Mouse (Mus musculus) megakaryocyte, adult 5-6 weeks (primary cell): ENCODE results near the gene Cdhr4. TPM values are rescaled to one million over a fixed set of nuclear protein-coding genes. Genes with fewer than 3 reads are reported as not detected.
"Not testable (repeated sequence)": the region's sequence is repeated elsewhere in the genome, so short reads cannot be mapped to it uniquely, and the experiment has no call there.

Experiments
- ATAC-seq: 2 replicates; pipeline ENCODE4 v1.8.0; 2016; ENCODE audit warnings: mild to moderate bottlenecking, inconsistent platforms; ENCODE audit not compliant: poor library complexity, severe bottlenecking
- total RNA-seq, 2 experiments: library from RNA; stranded (forward) in 1 of 2; stranded (reverse) in 1 of 2; fragments of 153-499, 151-499 nt in 1 of 2; fragments of 221-1000, 200-1000 nt in 1 of 2; gene quantifications; 2 replicates each; pipeline versions ENCODE4 v1.2.3 to v1.2.4; 2015 to 2017

Gene Cdhr4
- total RNA-seq, 2 experiments from 2014 or later: 0.33 to 0.51 TPM

- peak; percentile 4 for ATAC-seq
Measured at GRCm38 (mm10) chr9:108002778-108003530, 10.7 kb downstream of the Cdhr4 start.

DNA sequence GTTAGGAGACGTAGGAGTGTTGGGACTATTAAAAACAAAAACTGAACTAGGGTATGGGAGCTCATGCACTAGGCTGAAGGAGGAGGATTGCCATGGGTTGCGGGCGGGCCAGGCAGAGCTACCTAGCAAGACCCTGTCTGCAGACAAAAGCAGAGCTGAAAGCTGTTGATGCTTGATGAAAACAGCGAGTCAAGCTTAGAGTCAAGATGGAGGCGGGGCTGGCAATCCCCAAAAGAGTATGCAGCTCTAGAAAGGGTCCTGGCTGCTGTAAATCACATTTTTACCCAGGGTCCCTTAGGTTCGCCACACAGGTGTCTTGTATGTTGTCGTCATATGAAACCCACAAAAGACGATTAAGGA is 11.2 kb downstream of the Cdhr4 start:
- ATAC-seq: no peak

DNA sequence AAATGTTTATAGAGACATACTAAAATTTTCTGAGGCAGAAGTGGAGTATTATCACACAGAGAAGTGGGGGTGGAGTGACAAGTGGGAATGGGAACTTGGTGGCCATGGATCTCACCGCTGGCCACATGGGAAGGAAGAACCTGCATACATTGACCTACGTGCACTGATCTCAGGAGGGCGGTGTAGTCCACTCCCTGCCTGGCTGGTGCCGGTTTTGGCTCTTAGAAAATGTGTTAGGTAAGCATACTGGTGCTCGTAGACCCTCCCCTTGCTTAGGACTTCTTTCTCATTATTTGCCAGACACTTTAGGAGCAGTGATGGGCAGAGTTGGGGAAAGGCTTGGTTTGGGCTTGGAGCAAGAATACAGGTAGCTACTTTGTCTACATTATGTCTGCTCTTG is 15.7 kb downstream of the Cdhr4 start:
- ATAC-seq: no peak

DNA sequence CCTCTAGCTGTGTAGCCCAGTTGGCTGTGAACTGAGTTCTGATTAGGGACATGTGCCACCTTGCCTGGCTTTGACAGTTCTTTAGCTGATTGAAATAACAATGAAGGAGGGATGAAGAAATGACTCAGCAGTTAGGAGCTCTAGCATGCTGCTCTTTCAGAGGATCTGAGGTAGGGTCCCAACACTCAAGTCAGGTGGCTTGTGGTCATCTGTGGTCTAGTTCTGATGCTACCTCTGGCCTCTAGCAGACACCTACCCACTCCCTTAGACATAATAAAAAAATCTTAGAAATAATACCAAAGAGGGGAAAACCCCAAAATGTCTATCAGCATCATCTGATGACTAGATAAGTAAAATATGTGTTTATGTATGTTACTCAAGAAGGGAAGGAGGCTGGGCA is 18.1 kb downstream of the Cdhr4 start:
- ATAC-seq: no peak

DNA sequence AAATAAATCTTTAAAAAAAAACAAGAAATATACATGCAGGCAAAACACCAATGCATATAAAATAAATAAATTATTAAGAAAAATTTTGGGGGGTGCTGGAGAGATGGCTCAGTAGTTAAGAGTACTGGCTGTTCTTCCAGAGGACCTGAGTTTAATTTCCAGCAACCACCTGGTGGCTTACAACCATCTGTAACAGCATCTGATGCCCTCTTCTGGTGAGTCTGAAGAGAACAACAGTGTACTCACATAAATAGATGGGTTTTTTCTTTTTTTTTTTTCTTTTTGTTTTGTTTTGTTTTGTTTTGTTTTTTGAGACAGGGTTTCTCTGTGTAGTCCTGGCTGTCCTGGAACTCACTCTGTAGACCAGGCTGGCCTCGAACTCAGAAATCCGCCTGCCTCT is 21.3 kb downstream of the Cdhr4 start:
- ATAC-seq: not testable (repeated sequence)

DNA sequence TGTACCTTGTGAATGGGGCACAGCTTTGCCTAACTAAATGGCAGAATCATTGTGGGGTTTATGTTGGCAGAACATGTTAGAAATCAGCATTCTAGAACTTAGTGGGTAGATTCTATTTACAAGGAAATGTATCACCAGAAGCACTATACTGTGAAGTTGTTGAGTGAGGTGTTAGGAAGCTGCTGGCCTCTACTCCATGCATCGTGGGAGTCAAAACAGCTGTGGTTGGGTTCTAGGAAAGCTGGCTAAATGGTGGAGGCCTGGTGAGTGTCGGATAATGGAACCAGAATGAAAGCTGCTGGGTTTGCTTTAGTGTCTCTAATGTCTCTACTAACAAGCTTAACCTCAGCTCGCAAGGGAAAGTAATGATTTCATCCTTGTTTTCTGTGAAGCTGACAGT is 24.8 kb downstream of the Cdhr4 start:
- no peak for ATAC-seq

GRCm38 (mm10) chr9:108020741-108021140 is 28.4 kb downstream of the Cdhr4 start:
- no peak for ATAC-seq

DNA sequence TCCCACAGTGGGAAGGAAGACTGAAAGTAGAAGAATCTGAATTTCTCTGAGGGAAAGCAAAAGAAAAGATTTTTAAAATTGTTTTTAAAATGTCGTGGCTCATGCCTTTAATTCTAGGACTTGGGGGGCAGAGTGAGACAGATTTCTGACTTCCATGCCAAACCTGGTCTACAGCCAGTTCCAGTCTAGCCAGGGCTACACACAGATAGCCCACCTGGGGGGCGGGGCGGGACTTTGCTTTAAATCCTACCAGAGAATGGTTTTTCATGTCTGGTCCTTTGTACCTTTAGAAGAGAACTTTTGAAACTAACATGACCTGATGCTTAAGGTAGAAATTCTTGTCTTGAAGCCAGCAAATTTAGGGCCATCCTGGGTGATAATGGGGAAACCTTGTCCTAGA is 30.9 kb downstream of the Cdhr4 start:
- ATAC-seq: no peak

DNA sequence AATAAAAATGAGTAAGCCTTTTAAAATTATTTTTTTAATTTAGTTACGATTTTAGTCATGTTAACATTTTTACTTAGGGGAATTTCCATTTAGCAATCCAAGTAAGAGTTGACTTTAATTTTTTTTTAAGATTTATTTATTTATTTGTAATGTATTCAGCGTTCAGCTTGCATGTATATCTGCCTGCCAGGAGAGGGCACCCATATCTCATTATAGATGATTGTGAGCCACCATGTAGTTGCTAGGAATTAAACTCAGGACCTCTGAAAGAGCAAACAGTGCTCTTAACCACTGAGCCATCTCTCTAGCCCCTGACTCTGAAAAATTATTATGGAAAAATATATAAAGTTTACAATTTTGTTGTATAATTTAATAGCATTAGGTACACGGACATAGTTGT is 34.3 kb downstream of the Cdhr4 start:
- no peak for ATAC-seq

GRCm38 (mm10) chr9:108027867-108028266 is 35.6 kb downstream of the Cdhr4 start:
- no peak for ATAC-seq

DNA sequence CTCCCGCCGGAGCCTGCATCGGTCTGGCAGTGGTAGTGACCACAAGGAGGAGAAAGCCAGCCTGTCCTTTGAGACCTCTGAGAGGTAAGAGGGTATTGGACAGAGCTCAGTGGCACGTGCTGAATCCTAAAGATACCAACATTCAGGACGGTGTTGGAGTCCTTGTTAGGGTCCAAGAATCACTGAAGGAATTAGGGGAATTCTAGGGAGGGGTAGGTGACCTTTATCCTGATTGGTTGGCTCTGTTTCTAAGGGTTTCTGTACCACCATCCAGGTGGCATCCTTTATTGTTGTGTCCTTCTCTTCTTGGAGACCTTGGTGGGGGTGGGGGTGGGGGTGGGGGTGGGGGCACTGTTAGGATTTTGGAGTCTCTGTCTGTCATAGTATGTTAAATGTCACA is 39.8 kb downstream of the Cdhr4 start:
- ATAC-seq: no peak

DNA sequence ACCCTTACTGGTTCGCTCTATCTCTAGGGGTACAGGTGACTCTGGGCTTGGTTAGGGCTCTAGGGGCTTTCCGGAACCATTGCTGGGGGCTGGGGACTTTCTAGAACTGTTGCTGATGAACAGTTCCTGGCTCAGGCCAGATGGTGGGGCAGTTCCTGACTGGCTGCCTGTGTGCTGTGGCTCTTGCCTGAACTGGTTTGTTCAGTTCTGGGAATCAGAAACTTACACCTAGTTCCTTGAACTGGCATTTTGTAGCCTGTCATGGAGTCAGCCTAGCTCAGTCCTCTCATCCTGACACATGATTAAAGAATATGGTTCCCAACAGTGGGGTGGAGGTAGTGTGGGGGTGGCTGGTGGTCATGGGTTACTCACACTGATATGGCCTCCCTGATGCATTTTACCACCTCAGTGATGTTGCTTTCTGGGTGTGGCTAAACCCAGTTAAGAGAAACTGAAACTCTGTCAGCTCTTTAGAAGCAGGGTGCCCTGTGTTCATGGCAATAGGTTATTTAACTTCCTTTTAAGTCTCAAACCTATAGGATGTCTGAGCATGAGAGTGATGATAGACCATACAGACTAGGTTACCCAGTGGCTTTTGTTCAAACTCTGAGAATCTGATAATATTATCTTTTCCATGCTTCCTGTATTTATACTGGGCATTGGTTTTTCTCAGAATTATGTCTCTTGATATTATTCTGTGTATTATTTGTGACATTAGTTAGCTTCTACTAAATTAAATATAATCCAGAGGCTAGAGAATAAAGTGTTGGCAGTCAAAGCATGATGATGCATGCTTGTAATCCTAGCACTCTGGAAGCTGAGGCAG is 43.2 kb downstream of the Cdhr4 start:
- ATAC-seq: no peak

DNA sequence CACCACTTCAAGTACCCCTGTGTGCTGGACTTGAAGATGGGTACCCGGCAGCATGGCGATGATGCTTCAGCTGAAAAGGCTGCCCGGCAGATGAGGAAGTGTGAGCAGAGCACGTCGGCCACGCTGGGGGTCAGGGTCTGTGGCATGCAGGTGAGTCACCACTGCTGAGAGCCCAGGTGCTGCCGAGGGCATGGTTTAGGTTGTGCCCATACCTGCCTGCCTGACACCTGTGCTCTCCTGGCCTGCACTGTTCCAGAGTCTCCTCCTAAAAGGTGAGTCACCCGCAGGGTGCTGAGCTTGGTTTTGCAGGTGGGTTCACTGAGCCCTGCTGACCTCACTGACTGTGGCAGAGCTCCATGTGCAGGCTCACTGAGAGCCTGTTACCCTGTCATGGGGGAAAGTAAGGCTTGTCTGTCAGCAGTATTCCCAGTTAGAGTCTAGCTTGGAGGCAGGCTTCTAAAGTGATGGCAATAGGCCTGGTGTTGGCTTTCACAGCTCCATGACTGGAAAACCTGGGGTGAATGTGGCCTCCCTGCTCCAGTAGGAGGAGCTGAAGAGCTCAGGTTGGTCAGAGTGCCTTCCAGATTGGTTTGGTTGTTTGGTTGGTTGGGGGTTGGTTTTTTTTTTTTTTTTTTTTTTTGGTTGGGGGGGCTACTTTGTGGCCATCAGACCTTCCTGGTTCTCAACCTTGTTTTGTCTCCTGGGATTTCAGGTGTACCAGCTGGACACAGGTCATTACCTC is 52.6 kb downstream of the Cdhr4 start:
- ATAC-seq: no peak

DNA sequence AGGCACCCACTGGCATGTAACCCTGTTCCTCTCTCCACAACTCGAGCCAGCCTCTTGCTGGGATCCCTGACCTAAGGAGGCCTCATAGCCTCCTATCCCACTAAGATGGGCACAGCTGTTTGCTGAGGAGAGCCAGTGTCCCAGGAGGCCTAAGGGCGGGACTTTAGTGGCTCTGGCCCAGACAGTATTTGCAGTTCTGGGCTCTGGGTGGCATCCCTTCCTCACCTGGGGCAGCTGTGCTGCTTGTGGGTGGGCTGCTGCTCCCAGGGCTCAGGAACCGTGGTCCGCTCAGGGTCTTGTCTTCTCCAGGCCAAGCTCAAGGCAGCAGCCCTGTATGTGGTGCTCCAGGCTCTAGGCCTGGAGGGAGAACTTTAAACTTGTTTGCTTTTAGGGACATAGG is 54.3 kb downstream of the Cdhr4 start:
- ATAC-seq: no peak

DNA sequence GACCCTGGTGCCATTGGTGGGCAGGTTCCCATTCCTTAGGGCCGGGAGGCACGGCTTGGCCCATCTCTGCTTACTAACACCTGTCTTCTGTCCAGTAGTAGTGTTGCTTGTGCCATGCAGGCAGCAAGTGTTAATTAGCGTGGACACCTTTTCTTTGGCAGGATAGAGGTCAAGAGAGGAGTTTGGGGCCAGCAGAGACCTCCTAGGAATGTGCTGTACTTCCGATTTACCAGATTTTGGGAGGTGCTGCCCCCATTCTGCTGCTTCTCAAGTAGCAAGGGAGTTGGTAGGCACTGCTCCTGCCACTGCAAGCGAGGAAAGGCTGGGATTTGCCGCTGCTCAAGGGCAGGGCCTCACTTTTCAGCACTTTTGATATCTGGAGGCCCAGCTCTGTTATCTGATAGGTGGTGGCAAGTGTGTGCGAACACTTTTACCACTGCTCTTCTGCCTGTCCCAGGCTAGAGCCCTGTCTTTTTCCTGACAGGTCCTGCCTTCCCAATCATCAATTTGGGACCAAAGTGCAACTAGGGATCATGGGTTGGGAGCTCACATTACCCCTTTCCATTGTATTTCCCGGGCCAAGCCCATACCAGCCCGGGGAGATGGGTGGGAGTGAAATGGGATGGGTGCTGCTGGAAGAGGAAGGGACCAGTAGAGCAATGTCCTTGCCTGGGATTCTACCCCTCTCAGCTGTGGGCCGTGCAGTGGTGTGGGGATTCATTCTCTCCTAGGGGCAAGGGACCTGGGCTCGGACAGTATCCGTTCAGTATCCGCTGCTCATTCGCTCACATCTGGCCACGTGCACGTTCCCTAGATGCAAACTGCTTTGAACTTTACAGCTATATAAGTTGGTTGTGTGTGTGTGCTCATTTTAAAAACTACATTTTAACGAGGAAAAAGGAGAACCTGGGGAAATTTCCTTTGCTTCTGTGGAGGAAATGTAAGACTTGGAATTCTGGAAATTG is 55.6 kb downstream of the Cdhr4 start:
- no peak for ATAC-seq

- no peak for ATAC-seq
Measured at GRCm38 (mm10) chr9:108048566-108048955, 56.3 kb downstream of the Cdhr4 start.

- peak; percentile 87 for ATAC-seq
Measured at GRCm38 (mm10) chr9:108049016-108049455, 56.7 kb downstream of the Cdhr4 start, which contains the start of gene Gmppb. Gene Gmppb, plus strand, starts transcription at chr9:108049242.
